Mouse (Mus musculus): ENCODE results near the gene Oprd1.

DNA sequence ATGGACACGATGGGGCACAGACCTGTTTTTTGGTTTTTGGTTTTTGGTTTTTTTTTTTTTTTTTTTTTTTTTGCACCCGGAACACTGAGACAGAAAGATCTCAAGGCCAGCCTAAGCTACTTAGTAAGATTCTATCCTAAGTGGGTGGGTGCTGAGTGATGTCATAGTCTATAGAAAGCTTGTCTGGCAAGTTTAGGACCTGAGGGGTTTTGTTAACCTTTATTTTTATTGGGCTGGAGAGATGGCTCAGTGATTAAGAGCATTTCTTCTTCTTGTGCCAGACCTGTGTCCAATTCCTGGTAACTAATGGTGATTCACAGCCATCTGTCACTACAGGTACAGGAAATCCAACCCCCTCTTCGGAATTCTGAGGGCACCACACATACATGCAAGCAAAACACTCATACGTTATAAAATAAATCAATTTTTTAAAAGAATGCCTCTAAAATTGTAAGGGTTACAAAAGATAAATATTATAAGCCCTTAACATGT, 63.7 kb downstream of the Oprd1 start:
- TF ChIP-seq POLR2A (IDR thresholded peaks at IDR 0.05; ENCODE audit: insufficient read depth, low read depth, low read length): no peak
- TF ChIP-seq CTCF (IDR thresholded peaks at IDR 0.05; ENCODE audit: insufficient read depth, low read depth, low read length): no peak
